Mouse (Mus musculus) spleen, postnatal 36 days (tissue): ENCODE measurements at regions not wholly inside any gene's neighbourhood (a gene's known extent, or its start where the extent isn't known, plus 50 kb on each side); places are given as distances from the start of the nearest gene placed in this dataset.
A peak's percentile ranks its signal among the peaks of the same experiment; 100 is the strongest.

Experiments
- DNase-seq, 2 experiments: peaks; one replicate each; pipeline ENCODE4 v3.0.0; 2022; ENCODE audit warnings: low spot score in 2 of 2, mixed read lengths in 1 of 2

- no peak for DNase-seq
Measured at GRCm38 (mm10) chr6:100476550-100477366, 189.5 kb upstream of the Rybp start.

GRCm38 (mm10) chr6:100475341-100475955, 188.2 kb upstream of the Rybp start:
- no peak for DNase-seq

GRCm38 (mm10) chr6:100474326-100474725, 187.0 kb upstream of the Rybp start:
- no peak for DNase-seq

GRCm38 (mm10) chr6:100470071-100470470, 182.8 kb upstream of the Rybp start:
- no peak for DNase-seq

- DNase-seq: no peak
Measured at GRCm38 (mm10) chr6:100462757-100463156, 175.5 kb upstream of the Rybp start.

GRCm38 (mm10) chr6:100453401-100453800, 166.1 kb upstream of the Rybp start:
- no peak for DNase-seq

GRCm38 (mm10) chr6:100452097-100453002, 165.1 kb upstream of the Rybp start:
- DNase-seq: no peak

- DNase-seq: no peak
Measured at GRCm38 (mm10) chr6:100450108-100450507, 162.8 kb upstream of the Rybp start.

GRCm38 (mm10) chr6:100449087-100449486, 161.8 kb upstream of the Rybp start:
- no peak for DNase-seq

GRCm38 (mm10) chr6:100447211-100447610, 159.9 kb upstream of the Rybp start:
- DNase-seq: no peak

- DNase-seq: no peak
Measured at GRCm38 (mm10) chr6:100446804-100447203, 159.5 kb upstream of the Rybp start.

- peak; percentile 7 to 13 for DNase-seq
Measured at GRCm38 (mm10) chr6:100439071-100439737, 151.9 kb upstream of the Rybp start.

GRCm38 (mm10) chr6:100438511-100438991, 151.3 kb upstream of the Rybp start:
- DNase-seq: peak; percentile 56 to 62

GRCm38 (mm10) chr6:100437980-100438379, 150.7 kb upstream of the Rybp start:
- DNase-seq: no peak

GRCm38 (mm10) chr6:100436507-100436906, 149.2 kb upstream of the Rybp start:
- DNase-seq: no peak

GRCm38 (mm10) chr6:100435222-100435621, 147.9 kb upstream of the Rybp start:
- DNase-seq: no peak

GRCm38 (mm10) chr6:100433534-100433867, 146.2 kb upstream of the Rybp start:
- DNase-seq: no peak

GRCm38 (mm10) chr6:100432688-100433533, 145.6 kb upstream of the Rybp start:
- no peak for DNase-seq

GRCm38 (mm10) chr6:100430286-100430685, 143.0 kb upstream of the Rybp start:
- DNase-seq: no peak

- no peak for DNase-seq
Measured at GRCm38 (mm10) chr6:100429511-100429910, 142.2 kb upstream of the Rybp start.

- no peak for DNase-seq
Measured at GRCm38 (mm10) chr6:100428759-100429158, 141.5 kb upstream of the Rybp start.
